Mouse (Mus musculus): Measurements from ENCODE around the gene Olfr1438-ps1. TPM values are rescaled to one million over a fixed set of nuclear protein-coding genes. Genes with fewer than 3 reads are reported as not detected.

The Olfr1438-ps1 gene
- polyA plus RNA-seq (2012; rRNA removed) = not detected in 2 replicates

DNA sequence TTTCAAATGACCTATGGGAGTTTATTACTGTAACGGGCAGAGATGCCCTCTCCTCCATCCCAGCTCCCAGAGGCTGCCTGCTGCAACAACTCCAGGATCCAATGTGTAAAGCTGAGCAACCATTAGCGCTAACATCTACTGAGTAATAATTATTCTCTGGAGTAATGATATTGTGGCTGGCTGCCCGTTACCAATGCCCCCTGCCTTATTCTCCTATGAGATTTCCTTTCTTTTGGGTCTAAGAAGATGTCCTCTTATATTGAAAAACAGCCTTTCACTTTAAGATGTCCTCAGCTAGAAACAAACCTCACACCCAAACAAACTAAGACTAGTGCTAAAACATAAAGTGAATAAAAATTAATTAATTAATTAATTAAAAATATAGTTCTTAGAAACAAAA is at the start of gene Olfr1438-ps1:
Gene Olfr1438-ps1, minus strand, starts transcription at position 101 of the 400 bp plus-strand sequence.

DNA sequence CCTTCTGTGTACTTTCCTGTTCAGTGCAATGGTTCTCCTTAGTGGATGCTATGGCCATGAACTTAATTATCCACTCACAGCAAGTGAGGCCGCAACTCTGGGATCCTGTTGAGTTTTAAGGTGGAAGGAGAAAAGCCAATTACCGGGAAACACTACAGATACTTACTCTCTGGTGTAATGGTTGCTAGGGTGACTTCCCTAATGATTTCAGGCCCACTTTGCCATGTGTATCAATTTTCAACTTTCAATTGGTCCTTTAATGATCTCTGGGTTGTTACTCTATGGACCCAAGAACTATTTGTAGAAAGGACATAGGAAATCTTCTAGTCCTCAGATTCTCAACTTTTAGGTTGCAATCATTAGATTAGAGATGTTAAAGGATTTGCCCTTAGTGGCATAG is 10.7 kb downstream of the Olfr1438-ps1 start, which contains the start of gene Olfr1437:
Gene Olfr1437, minus strand, starts transcription at position 101 of the 400 bp plus-strand sequence.

DNA sequence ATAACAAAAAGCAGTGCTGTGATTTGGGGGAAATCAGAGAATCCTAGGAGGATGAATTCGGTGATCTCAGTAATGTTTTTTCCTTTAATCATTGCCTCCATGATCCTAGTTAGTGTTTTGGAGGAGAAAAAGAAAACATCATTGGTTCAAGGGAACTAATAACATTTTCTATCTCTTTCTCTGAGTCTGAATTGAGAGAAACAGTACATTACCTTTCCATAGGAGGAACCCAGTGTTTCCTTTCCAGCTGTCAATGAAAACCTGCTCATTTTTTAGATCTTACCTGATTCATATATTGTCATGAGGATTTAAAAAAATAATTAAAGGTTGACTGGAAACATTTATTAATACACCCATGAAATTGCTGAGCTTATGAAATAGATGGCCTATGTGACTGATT is 36.7 kb downstream of the Olfr1438-ps1 start, which contains the start of gene Olfr1436:
Gene Olfr1436, minus strand, starts transcription at position 101 of the 400 bp plus-strand sequence.

DNA sequence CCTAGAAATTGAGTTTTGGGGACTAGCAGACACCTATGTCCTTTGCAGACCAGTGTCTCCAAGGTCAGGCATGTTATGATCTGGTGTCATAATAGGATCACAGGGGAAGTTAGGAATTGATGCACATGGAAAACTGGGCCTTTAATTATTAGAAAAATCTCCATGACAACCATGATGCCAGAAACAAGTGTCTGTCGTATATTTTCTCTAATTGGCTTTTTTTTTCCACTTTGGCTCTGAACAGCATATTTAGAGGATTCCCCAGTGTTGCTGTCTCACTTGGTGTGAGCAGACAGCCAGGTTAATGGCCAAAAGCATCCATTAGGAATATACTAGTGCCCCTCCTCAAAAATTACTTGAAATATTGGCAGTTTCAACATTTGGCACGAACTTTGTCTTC is 56.2 kb downstream of the Olfr1438-ps1 start, which contains the start of gene Olfr1434:
Gene Olfr1434, plus strand, starts transcription at position 301 of the 400 bp plus-strand sequence.

Other genes starting within 250 kb of the Olfr1438-ps1 start
- not detected in 2 replicates for gene Olfr1426, start 243.9 kb downstream of the Olfr1438-ps1 start, polyA plus RNA-seq (2012; rRNA removed)
- gene Olfr1427, start 232.6 kb downstream of the Olfr1438-ps1 start, polyA plus RNA-seq (2012; rRNA removed) = not detected in 2 replicates
- not detected in 2 replicates for gene Olfr1428, start 220.0 kb downstream of the Olfr1438-ps1 start, polyA plus RNA-seq (2012; rRNA removed)
- gene Olfr76, start 212.7 kb downstream of the Olfr1438-ps1 start, polyA plus RNA-seq (2012; rRNA removed) = not detected in 2 replicates
- gene Olfr1555-ps1, start 165.8 kb downstream of the Olfr1438-ps1 start, polyA plus RNA-seq (2012; rRNA removed) = not detected in 2 replicates
- not detected in 2 replicates for gene Olfr1431, start 135.3 kb downstream of the Olfr1438-ps1 start, polyA plus RNA-seq (2012; rRNA removed)
- gene Olfr1432, start 103.3 kb downstream of the Olfr1438-ps1 start, polyA plus RNA-seq (2012; rRNA removed) = not detected in 2 replicates
- not detected in 2 replicates for gene Olfr262, start 94.3 kb downstream of the Olfr1438-ps1 start, polyA plus RNA-seq (2012; rRNA removed)
- gene Olfr235, start 74.9 kb downstream of the Olfr1438-ps1 start, polyA plus RNA-seq (2012; rRNA removed) = not detected in 2 replicates
- gene Olfr1434, start 56.1 kb downstream of the Olfr1438-ps1 start, polyA plus RNA-seq (2012; rRNA removed) = not detected in 2 replicates
- not detected in 2 replicates for gene Olfr1436, start 36.8 kb downstream of the Olfr1438-ps1 start, polyA plus RNA-seq (2012; rRNA removed)
- gene Olfr1437, start 10.8 kb downstream of the Olfr1438-ps1 start, polyA plus RNA-seq (2012; rRNA removed) = not detected in 2 replicates
- gene Olfr1440, start 51.4 kb upstream of the Olfr1438-ps1 start, polyA plus RNA-seq (2012; rRNA removed) = not detected in 2 replicates
- not detected in 2 replicates for gene Olfr1441, start 81.5 kb upstream of the Olfr1438-ps1 start, polyA plus RNA-seq (2012; rRNA removed)
- not detected in 2 replicates for gene Pfpl, start 92.0 kb upstream of the Olfr1438-ps1 start, polyA plus RNA-seq (2012; rRNA removed)
- gene Mpeg1, start 124.9 kb upstream of the Olfr1438-ps1 start, polyA plus RNA-seq (2012; rRNA removed) = 2.8 and 3.4 TPM in 2 replicates
- gene Dtx4, start 165.5 kb upstream of the Olfr1438-ps1 start, polyA plus RNA-seq (2012; rRNA removed) = 9.6 TPM in 2 replicates
- gene Fam111a, start 209.8 kb upstream of the Olfr1438-ps1 start, polyA plus RNA-seq (2012; rRNA removed) = 0.33 and 0.69 TPM in 2 replicates